Mouse (Mus musculus) midbrain, embryonic 14.5 days (tissue): Measurements from ENCODE around the gene Mapk13. TPM values are rescaled to one million over a fixed set of nuclear protein-coding genes. Genes with fewer than 3 reads are reported as not detected.

Source experiments
- ATAC-seq: fragments of 200-750 bp; cut with Nextera tagmentation; 2 replicates; pipeline ENCODE4 v1.8.0; 2017; ENCODE audit warnings: moderate number of reproducible peaks, moderate library complexity; ENCODE audit not compliant: low FRiP score, low TSS enrichment
- DNase-seq: peaks from one replicate; pipeline ENCODE4 v3.0.0-alpha.2; 2015
- H3K27ac ChIP-seq: fragments of 300-500 bp; sonication (generic); replicated peaks from 2 replicates; pipeline ENCODE4 v1.5.1; 2014; ENCODE audit warnings: mild to moderate bottlenecking, low read depth, low read length, moderate library complexity
- H3K27me3 ChIP-seq: fragments of 300-500 bp; sonication (generic); 2 replicates; pipeline ENCODE4 v1.6.1; 2014; ENCODE audit warnings: low read length, control low read depth, mixed read lengths; ENCODE audit not compliant: control insufficient read depth, insufficient read depth
- H3K36me3 ChIP-seq: fragments of 300-500 bp; sonication (generic); 2 replicates; pipeline ENCODE4 v1.6.1; 2014; ENCODE audit warnings: low read length, control low read depth; ENCODE audit not compliant: control insufficient read depth, insufficient read depth
- H3K4me1 ChIP-seq: fragments of 300-500 bp; sonication (generic); 2 replicates; pipeline ENCODE4 v1.6.1; 2014; ENCODE audit warnings: mild to moderate bottlenecking, antibody characterized with exemption, low read length, control low read depth; ENCODE audit not compliant: control insufficient read depth, insufficient read depth
- H3K4me2 ChIP-seq: fragments of 300-500 bp; sonication (generic); 2 replicates; pipeline ENCODE4 v1.6.1; 2014; ENCODE audit warnings: mild to moderate bottlenecking, low read length, moderate library complexity
- H3K4me3 ChIP-seq: fragments of 300-500 bp; sonication (generic); replicated peaks from 2 replicates; pipeline ENCODE4 v1.5.1; 2014; ENCODE audit warnings: low read depth, low read length
- H3K9ac ChIP-seq: fragments of 300-500 bp; sonication (generic); replicated peaks from 2 replicates; pipeline ENCODE4 v1.6.1; 2014; ENCODE audit warnings: mild to moderate bottlenecking, low read length, moderate library complexity
- H3K9me3 ChIP-seq: fragments of 300-500 bp; sonication (generic); 2 replicates; pipeline ENCODE4 v1.6.1; 2016; ENCODE audit warnings: low read length, control low read depth, mixed read lengths; ENCODE audit not compliant: control insufficient read depth
- WGBS: fragments of 180-500 bp; shearing (Covaris S2); extraction: QIAGEN DNeasy Blood & Tissue Kit; methylation state at CpG from one replicate; pipeline ENCODE4 v1.1.7; 2014; 5-methylcytosine and 5-hydroxymethylcytosine counted together
- polyA plus RNA-seq: library from polyadenylated mRNA; unstranded; fragments of >200 nt; fragmentation: Nextera tagmentation; extraction: Ambion mirVana; gene quantifications from 2 replicates; pipeline ENCODE4 v1.2.1, GENCODE M21; 2014

Mapk13 gene
- polyA plus RNA-seq, 1 experiment from 2014 or later: 0.61 TPM

DNA sequence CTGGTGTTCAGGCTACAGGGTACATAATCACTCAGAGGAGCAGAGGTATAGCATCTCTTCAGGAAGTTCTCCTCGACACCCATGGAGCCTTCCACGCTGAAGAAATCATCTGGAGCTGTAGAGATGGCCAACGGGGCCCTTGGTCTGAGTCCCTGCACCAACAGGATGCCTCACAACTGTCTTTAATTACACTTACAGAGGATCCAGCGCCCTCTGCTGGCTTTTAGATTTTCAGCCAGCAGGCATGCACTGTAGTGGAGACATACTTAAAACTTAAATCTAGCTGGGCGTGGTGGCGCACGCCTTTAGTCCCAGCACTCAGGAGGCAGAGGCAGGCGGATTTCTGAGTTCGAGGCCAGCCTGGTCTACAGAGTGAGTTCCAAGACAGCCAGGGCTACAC lies 25.2 kb upstream of the Mapk13 start:
- 93% methylated on average over 9 of the region's 9 CpGs for WGBS
- H3K4me1 ChIP-seq: no peaks in the 10 kb centered on the region
- H3K36me3 ChIP-seq: peaks cover 81% of the 10 kb centered on the region
- no peak for ATAC-seq
- no peak overlapping the region for H3K4me2 ChIP-seq
- no peak overlapping the region for H3K9ac ChIP-seq
- H3K9me3 ChIP-seq: no peaks in the 10 kb centered on the region
- no peak overlapping the region for H3K4me3 ChIP-seq
- H3K27ac ChIP-seq: no peak overlapping the region
- no peaks in the 10 kb centered on the region for H3K27me3 ChIP-seq
- DNase-seq: peak; percentile 20

DNA sequence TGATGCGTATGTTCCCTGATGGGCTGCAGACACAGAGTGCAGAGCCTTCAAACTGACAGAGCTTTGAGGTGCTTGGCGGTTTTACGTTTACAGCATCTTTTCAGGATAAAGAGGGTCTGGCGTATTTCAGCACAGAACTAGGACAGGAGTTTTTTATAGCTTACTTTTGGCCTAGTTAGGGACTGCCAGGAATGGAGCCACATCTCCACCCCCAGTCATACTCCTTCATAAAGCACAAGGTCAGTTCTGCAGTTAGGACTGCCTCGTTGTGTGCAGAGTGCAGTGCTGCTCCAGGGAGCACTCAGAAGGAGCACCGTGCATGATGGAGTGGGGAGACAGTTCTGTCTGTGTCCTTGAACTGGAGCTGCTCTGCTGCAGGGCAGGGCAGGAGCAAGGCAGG lies 23.3 kb upstream of the Mapk13 start:
- Histone ChIP-seq H3K36me3 (peaks cover 72% of the 10 kb centered on the region), H3K27me3 (no peaks in the 10 kb centered on the region), H3K4me1 (no peaks in the 10 kb centered on the region), H3K4me3 (no peak overlapping the region), H3K9ac (no peak overlapping the region), H3K9me3 (no peaks in the 10 kb centered on the region), H3K27ac (no peak overlapping the region), H3K4me2 (no peak overlapping the region)
- WGBS: 96% methylated on average over 6 of the region's 6 CpGs
- ATAC-seq (no peak), DNase-seq (no peak)

DNA sequence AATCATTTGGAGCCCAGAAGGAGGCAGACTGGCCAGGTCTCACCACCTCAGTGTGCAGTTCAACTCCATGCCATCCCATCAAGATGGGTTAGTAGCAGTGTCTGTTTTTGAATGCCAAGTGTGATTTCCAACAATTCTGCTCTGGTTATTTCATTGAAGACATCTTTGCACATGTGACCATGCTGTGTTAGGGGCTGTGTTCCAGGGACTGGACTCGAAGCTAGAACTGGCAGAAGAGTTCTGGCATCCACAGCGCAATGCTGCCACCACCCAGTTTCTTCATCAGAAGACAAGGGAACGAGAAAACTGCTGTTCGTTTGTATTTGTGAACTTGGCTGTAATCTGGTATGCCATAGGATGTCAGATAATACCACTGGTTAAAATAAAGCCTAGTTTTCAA lies 21.1 kb upstream of the Mapk13 start:
- H3K4me1 ChIP-seq: no peaks in the 10 kb centered on the region
- DNase-seq (no peak), ATAC-seq (no peak)
- H3K4me3 ChIP-seq: no peak overlapping the region
- WGBS: 92% methylated on average over 4 of the region's 4 CpGs
- H3K27ac ChIP-seq: no peak overlapping the region
- no peaks in the 10 kb centered on the region for H3K9me3 ChIP-seq
- no peaks in the 10 kb centered on the region for H3K27me3 ChIP-seq
- no peak overlapping the region for H3K4me2 ChIP-seq
- peaks cover 56% of the 10 kb centered on the region for H3K36me3 ChIP-seq
- no peak overlapping the region for H3K9ac ChIP-seq

DNA sequence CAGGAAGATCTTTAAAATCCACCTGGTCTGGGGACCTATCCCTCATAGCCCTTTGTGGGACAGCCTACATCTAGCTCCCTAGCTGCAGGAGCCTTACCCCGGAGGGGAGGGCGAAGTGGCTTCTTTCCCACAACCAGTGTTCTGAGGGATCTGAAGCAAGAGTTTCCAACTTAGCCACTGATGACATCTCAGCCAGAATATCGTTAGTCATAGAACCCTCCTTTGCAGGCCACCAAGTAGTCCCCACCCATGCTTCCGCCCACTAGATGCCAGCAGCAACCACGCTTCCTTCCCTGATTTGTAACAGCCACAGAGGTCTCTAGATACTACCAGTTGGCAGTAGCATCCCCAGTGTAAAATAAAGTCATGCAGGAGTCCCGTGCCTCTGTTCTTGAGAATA lies 18.5 kb upstream of the Mapk13 start:
- no peaks in the 10 kb centered on the region for H3K9me3 ChIP-seq
- H3K4me2 ChIP-seq: no peak overlapping the region
- H3K4me3 ChIP-seq: no peak overlapping the region
- H3K27me3 ChIP-seq: no peaks in the 10 kb centered on the region
- ATAC-seq (no peak), DNase-seq (no peak)
- H3K27ac ChIP-seq: no peak overlapping the region
- H3K36me3 ChIP-seq: peaks cover 32% of the 10 kb centered on the region
- WGBS: 90% methylated on average over 6 of the region's 6 CpGs
- no peaks in the 10 kb centered on the region for H3K4me1 ChIP-seq
- H3K9ac ChIP-seq: no peak overlapping the region

DNA sequence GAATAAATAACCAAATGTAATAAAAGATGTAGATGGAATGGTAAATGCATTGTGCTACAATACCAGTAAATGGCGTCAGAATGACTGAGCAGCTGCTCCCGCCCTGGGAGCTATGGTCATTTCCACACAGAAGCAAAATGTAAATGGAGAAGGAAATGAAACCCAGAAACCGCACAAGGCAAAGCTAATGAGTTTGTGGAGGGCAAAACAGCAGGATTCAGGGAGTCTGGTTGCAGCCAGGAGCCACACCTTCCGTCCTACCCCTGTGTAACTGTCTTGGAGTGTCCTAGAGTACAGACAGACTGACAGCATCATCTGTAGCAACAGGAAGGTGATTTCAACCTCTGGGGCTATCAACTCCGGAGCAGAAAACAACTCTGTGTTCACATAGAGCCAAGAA lies 12.7 kb upstream of the Mapk13 start:
- 74% methylated on average over 5 of the region's 5 CpGs for WGBS

DNA sequence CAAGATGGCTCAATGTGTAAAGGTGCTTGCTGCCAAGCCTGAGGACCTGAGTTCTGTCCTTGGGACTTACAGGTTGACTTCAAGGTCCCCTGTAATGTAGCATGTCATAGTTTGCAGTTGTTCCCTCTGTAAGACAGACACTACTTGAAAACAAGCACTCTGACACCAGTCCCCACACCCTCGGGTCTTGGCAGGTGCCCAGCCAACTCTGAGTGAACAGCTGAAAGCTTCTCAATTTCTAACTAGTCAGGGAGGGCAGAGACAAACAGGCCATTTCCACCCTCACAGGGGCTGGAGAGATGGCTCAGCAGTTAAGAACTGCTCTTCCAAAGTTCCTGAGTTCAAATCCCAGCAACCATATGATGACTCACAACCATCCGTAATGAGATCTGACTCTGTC lies 11.6 kb upstream of the Mapk13 start:
- ATAC-seq (no peak), DNase-seq (no peak)
- 80% methylated on average over 2 of the region's 2 CpGs for WGBS
- H3K9me3 ChIP-seq: no peaks in the 10 kb centered on the region
- no peak overlapping the region for H3K27ac ChIP-seq
- no peaks in the 10 kb centered on the region for H3K27me3 ChIP-seq
- no peaks in the 10 kb centered on the region for H3K4me1 ChIP-seq
- H3K9ac ChIP-seq: no peak overlapping the region
- no peak overlapping the region for H3K4me2 ChIP-seq
- H3K36me3 ChIP-seq: no peaks in the 10 kb centered on the region
- H3K4me3 ChIP-seq: no peak overlapping the region

More for the DNA sequence above, 12.7 kb upstream of the Mapk13 start:
- no peaks in the 10 kb centered on the region for H3K4me1 ChIP-seq
- ATAC-seq (no peak), DNase-seq (no peak)
- no peak overlapping the region for H3K4me2 ChIP-seq
- no peak overlapping the region for H3K9ac ChIP-seq
- no peaks in the 10 kb centered on the region for H3K9me3 ChIP-seq
- no peak overlapping the region for H3K4me3 ChIP-seq
- H3K36me3 ChIP-seq: no peaks in the 10 kb centered on the region
- H3K27ac ChIP-seq: no peak overlapping the region
- H3K27me3 ChIP-seq: no peaks in the 10 kb centered on the region

DNA sequence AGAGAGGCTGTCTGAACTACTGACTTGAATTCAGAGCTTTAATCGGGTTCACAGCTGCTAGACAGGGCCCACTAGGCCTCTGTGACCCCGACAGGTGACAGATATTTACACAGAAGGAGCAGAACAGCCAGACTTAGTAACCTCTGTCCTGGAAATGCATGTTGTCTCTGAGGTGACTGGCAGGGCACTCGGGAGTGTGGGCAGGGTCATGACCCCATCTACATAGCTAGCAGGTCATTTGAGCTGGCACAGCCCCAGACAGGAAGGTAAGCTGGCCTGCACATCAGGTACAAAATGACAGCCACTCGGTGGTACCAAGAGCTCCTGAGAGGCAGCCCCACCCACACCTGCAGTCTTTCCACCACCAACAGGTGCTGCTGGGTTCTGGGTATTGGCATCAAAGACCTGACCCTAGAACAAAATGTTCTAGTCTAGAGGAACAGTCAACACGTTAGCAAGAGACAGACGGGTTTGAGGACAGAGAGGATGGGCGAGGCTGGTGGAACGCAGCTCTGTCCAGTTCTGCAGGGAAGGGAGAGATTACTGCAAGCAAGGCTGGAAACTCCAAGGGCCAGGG lies 8.3 kb upstream of the Mapk13 start:
- WGBS: 72% methylated on average over 8 of the region's 8 CpGs
- no peak for ATAC-seq
- DNase-seq: no peak

DNA sequence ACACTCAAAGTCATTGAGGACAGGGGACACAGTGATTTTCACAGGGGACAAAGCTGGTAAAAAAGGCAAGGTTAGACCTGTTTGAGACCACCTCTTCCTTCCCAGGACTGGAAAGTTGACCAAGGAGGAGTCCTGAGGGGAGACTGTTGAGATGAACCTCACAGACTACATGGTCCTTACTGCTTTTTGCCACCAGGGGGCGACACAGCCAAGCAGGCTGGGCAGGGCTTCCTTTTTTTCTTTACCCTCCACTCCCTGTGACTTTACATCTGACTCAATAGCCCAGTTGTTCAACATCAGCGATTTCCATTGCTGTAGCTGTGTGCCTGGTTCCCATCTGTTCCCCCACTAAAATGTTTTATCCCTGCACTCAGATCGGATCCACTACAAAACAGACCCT lies 7.2 kb upstream of the Mapk13 start:
- 25% methylated on average over 3 of the region's 3 CpGs for WGBS
- no peaks in the 10 kb centered on the region for H3K9me3 ChIP-seq
- ATAC-seq: no peak
- no peak overlapping the region for H3K4me3 ChIP-seq
- no peaks in the 10 kb centered on the region for H3K27me3 ChIP-seq
- H3K4me2 ChIP-seq: no peak overlapping the region
- H3K36me3 ChIP-seq: no peaks in the 10 kb centered on the region
- H3K9ac ChIP-seq: no peak overlapping the region
- no peak overlapping the region for H3K27ac ChIP-seq
- DNase-seq: peak; percentile 68
- H3K4me1 ChIP-seq: no peaks in the 10 kb centered on the region

More for the DNA sequence above, 8.3 kb upstream of the Mapk13 start:
- Histone ChIP-seq H3K4me1 (no peaks in the 10 kb centered on the region), H3K9me3 (no peaks in the 10 kb centered on the region), H3K9ac (no peak overlapping the region), H3K4me2 (no peak overlapping the region), H3K4me3 (no peak overlapping the region), H3K36me3 (no peaks in the 10 kb centered on the region), H3K27me3 (no peaks in the 10 kb centered on the region), H3K27ac (no peak overlapping the region)

DNA sequence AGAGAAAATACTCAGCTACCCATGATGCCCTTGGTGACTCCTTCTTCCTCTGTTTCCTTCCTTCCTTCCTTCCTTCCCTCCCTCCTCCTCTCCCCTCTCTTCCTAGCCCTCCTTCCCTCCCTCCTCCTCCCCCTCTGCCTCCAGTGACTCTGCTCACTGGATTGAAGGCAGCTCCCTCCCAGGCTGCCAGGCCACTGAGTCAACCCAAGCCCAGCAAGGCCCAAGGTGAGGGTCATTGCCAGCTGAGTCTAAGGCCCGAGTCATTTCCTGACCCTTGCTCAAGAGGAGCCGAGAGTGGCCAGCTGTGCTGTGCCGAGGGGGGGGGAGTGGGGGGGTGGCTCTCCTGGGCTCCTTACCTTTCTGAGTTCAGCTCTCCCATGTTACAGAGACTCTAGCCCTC lies 2.9 kb upstream of the Mapk13 start:
- no peaks in the 10 kb centered on the region for H3K36me3 ChIP-seq
- ATAC-seq: no peak
- no peak overlapping the region for H3K27ac ChIP-seq
- H3K27me3 ChIP-seq: peaks cover 31% of the 10 kb centered on the region
- no peak for DNase-seq
- H3K4me3 ChIP-seq: no peak overlapping the region
- H3K9ac ChIP-seq: no peak overlapping the region
- H3K4me1 ChIP-seq: peaks cover 12% of the 10 kb centered on the region
- 88% methylated on average over 3 of the region's 3 CpGs for WGBS
- H3K9me3 ChIP-seq: no peaks in the 10 kb centered on the region
- H3K4me2 ChIP-seq: no peak overlapping the region
